In genomic region chr7:34226846-34227245, GRCm38 (mm10) we compare ENCODE assay signal across 15 mouse cellular contexts. TPM values are rescaled to one million over a fixed set of nuclear protein-coding genes. Genes with fewer than 3 reads are reported as not detected.
DNase-seq lines count a peak whose midpoint lies in the region; ATAC-seq and TF ChIP-seq lines count a peak whose summit lies in the region.
"Had no signal": no experiment of that assay in that cellular context is flagged by ENCODE, and none has a peak within 500 bp of the region (broad histone marks: within the 10 kb centered on the region; RNA-seq: fewer than 3 reads in every experiment).

No protein-coding gene starts in this region.

- TF ChIP-seq CTCF in liver, adult 2 months (IDR thresholded peaks at IDR 0.05; ENCODE audit: low read depth, low read length) = peak; percentile 41; the same call in 1 of the 2 replicates
- 0 out of 2 replicates have a peak, but pooled peaks have one; percentile 6 for TF ChIP-seq CTCF in bone marrow, adult 2 months (IDR thresholded peaks at IDR 0.05; ENCODE audit: control insufficient read depth, insufficient read depth, low read length)

- no peaks in the 10 kb centered on the region for H3K9me3 ChIP-seq in heart, embryonic 13.5 days
- H3K9me3 ChIP-seq in liver, embryonic 15.5 days (replicated peaks) = no peaks in the 10 kb centered on the region
- H3K9me3 ChIP-seq: forebrain, embryonic 10.5 days had no signal

- H3K4me2 ChIP-seq in heart, embryonic 13.5 days = peak overlapping the region; percentile 92
- H3K4me2 ChIP-seq in liver, embryonic 15.5 days = peak overlapping the region; percentile 96

- TF ChIP-seq POLR2A in liver, adult 2 months (IDR thresholded peaks at IDR 0.05; ENCODE audit: extremely low read depth, insufficient read depth, low read length) = no peak
- no peak for TF ChIP-seq POLR2A in bone marrow, adult 2 months (IDR thresholded peaks at IDR 0.05; ENCODE audit: borderline replicate concordance, control insufficient read depth, low read depth, low read length)

- peak overlapping the region; percentile 79 for H3K4me3 ChIP-seq in heart, embryonic 13.5 days
- H3K4me3 ChIP-seq in liver, adult 2 months (ENCODE audit: insufficient read depth, low read depth, low read length) = no peak overlapping the region
- peak overlapping the region; percentile 91 for H3K4me3 ChIP-seq in bone marrow, adult 2 months (replicated peaks; ENCODE audit: control insufficient read depth, low read depth, low read length)
- H3K4me3 ChIP-seq in liver, embryonic 15.5 days (replicated peaks) = peak overlapping the region; percentile 76

- intact Hi-C loops in heart, postnatal 25 days (cut with DNase I) = no loop called here

- H3K4me1 ChIP-seq in heart, embryonic 13.5 days = peaks cover 50% of the 10 kb centered on the region
- H3K4me1 ChIP-seq in liver, adult 2 months (ENCODE audit: control insufficient read depth, insufficient read depth, low read length) = peaks cover 37% of the 10 kb centered on the region
- H3K4me1 ChIP-seq in bone marrow, adult 2 months (ENCODE audit: control insufficient read depth, insufficient read depth, low read length) = peaks cover 3% of the 10 kb centered on the region; the same call in 1 of the 2 replicates
- peaks cover 61% of the 10 kb centered on the region for H3K4me1 ChIP-seq in liver, embryonic 15.5 days (replicated peaks)

- peaks cover 12% of the 10 kb centered on the region; the same call in 1 of the 2 replicates for H3K79me2 ChIP-seq in liver, adult 2 months (ENCODE audit: control insufficient read depth, insufficient read depth, low read length)

- no peak for ATAC-seq in heart, embryonic 13.5 days (ENCODE audit: extremely low read depth, insufficient number of reproducible peaks, low FRiP score, low TSS enrichment)
- ATAC-seq in liver, embryonic 15.5 days (ENCODE audit: insufficient read depth) = no peak
- ATAC-seq: hindbrain, embryonic 16.5 days had no signal

- DNase-seq in heart, postnatal 25 days (ENCODE audit: low spot score) = no peak
- peak; percentile 30 for DNase-seq in liver, adult 2 months (ENCODE audit: extremely low read depth, low read depth, low spot score)
- DNase-seq in liver = no peak
- no peak for DNase-seq in right cerebral cortex, postnatal 4 days
- no peak for DNase-seq in left cerebral cortex, adult 8-10 months (ENCODE audit: low spot score in 2 of 2)
- DNase-seq: adrenal gland, postnatal 10 days; kidney, postnatal 25 days; thymus, adult 18-20 months had no signal

- peaks cover 69% of the 10 kb centered on the region for H3K36me3 ChIP-seq in heart, embryonic 13.5 days
- H3K36me3 ChIP-seq in liver, adult 2 months (ENCODE audit: control insufficient read depth, insufficient read depth, low read length) = peaks cover 8% of the 10 kb centered on the region
- H3K36me3 ChIP-seq in liver, embryonic 15.5 days (replicated peaks) = peaks cover 57% of the 10 kb centered on the region

- H3K9ac ChIP-seq in heart, embryonic 13.5 days = peak overlapping the region; percentile 94
- no peak overlapping the region for H3K9ac ChIP-seq in liver, adult 2 months (ENCODE audit: low read depth, low read length)
- no peak overlapping the region for H3K9ac ChIP-seq in liver, embryonic 15.5 days

- 87% methylated on average over 12 of the region's 12 CpGs for WGBS in heart, embryonic 13.5 days
- 77% methylated on average over 12 of the region's 12 CpGs for WGBS in liver, adult 2 months
- WGBS in bone marrow, adult 2 months = 84% methylated on average over 12 of the region's 12 CpGs
- WGBS in liver, embryonic 15.5 days (ENCODE audit: insufficient replicate concordance) = 81% methylated on average over 12 of the region's 12 CpGs

- H3K27ac ChIP-seq in heart, embryonic 13.5 days (replicated peaks) = no peak overlapping the region
- peak overlapping the region; percentile 27; the same call in 1 of the 2 replicates for H3K27ac ChIP-seq in liver, adult 2 months (replicated peaks; ENCODE audit: insufficient read depth, low read depth, low read length)
- H3K27ac ChIP-seq in bone marrow, adult 2 months (ENCODE audit: control insufficient read depth, insufficient read depth, low read depth, low read length, poor library complexity) = peak overlapping the region; percentile 59
- peak overlapping the region; percentile 66; the same call in 1 of the 2 replicates for H3K27ac ChIP-seq in liver, embryonic 15.5 days (replicated peaks)
- H3K27ac ChIP-seq: forebrain, embryonic 10.5 days had no signal

- H3K27me3 ChIP-seq in heart, embryonic 13.5 days (replicated peaks) = no peaks in the 10 kb centered on the region
- H3K27me3 ChIP-seq in liver, adult 2 months (ENCODE audit: control insufficient read depth, insufficient read depth, low read length) = no peaks in the 10 kb centered on the region
- no peaks in the 10 kb centered on the region for H3K27me3 ChIP-seq in liver, embryonic 15.5 days

RNA-seq across cellular contexts. Expression of gene Gpi1, which starts 3.3 kb away (rescaled TPM):
- 702 and 751 TPM in 2 replicates for polyA plus RNA-seq in heart, embryonic 13.5 days (2015; fragmentation: Nextera tagmentation; extraction: Ambion mirVana)
- total RNA-seq in heart, postnatal 25 days (2021) = 100 to 1,000 TPM; 547 to 566 TPM
- 61.8 and 74.2 TPM in 2 replicates for total RNA-seq in liver, adult 2 months (2014; rRNA removed)
- polyA plus RNA-seq in liver, adult 2 months (2012; rRNA removed) = 100 and 127 TPM in 2 replicates
- 155 and 306 TPM in 2 replicates for polyA plus RNA-seq in bone marrow, adult 2 months (2011; ENCODE audit: insufficient read depth, insufficient read length, low replicate concordance, missing spikeins)
- 149 and 159 TPM in 2 replicates for polyA plus RNA-seq in liver, embryonic 15.5 days (2015; fragmentation: Nextera tagmentation; extraction: Ambion mirVana)
- 100 to 1,000 TPM; 683 to 742 (median 696) TPM for total RNA-seq in left cerebral cortex, adult 8-10 months (2022)

RNA-seq across cellular contexts. Expression of gene Gm6096, which starts 24.0 kb away (rescaled TPM):
- polyA plus RNA-seq in heart, embryonic 13.5 days (2015; fragmentation: Nextera tagmentation; extraction: Ambion mirVana) = 0.37 TPM in 1 of 2 replicates, not detected in the other
- total RNA-seq in heart, postnatal 25 days (2021) = not detected
- not detected in 2 replicates for total RNA-seq in liver, adult 2 months (2014; rRNA removed)
- not detected in 2 replicates for polyA plus RNA-seq in liver, adult 2 months (2012; rRNA removed)
- not detected in 2 replicates for polyA plus RNA-seq in bone marrow, adult 2 months (2011; ENCODE audit: insufficient read depth, insufficient read length, low replicate concordance, missing spikeins)
- polyA plus RNA-seq in liver, embryonic 15.5 days (2015; fragmentation: Nextera tagmentation; extraction: Ambion mirVana) = not detected in 2 replicates
- not detected for total RNA-seq in left cerebral cortex, adult 8-10 months (2022)
- total RNA-seq: adrenal gland, postnatal 10 days; gastrocnemius, adult 18-20 months; left cerebral cortex, postnatal 14 days had no signal
- polyA plus RNA-seq: forebrain, embryonic 10.5 days had no signal

RNA-seq across cellular contexts. Expression of gene Pdcd2l, which starts 30.4 kb away (rescaled TPM):
- polyA plus RNA-seq in heart, embryonic 13.5 days (2015; fragmentation: Nextera tagmentation; extraction: Ambion mirVana) = 53.3 and 53.8 TPM in 2 replicates
- total RNA-seq in heart, postnatal 25 days (2021) = 10 to 100 TPM; 17.0 to 19.7 TPM
- 15.5 and 15.9 TPM in 2 replicates for total RNA-seq in liver, adult 2 months (2014; rRNA removed)
- 16.0 and 18.5 TPM in 2 replicates for polyA plus RNA-seq in liver, adult 2 months (2012; rRNA removed)
- polyA plus RNA-seq in bone marrow, adult 2 months (2011; ENCODE audit: insufficient read depth, insufficient read length, low replicate concordance, missing spikeins) = 7.5 and 17.9 TPM in 2 replicates
- 20.9 and 26.0 TPM in 2 replicates for polyA plus RNA-seq in liver, embryonic 15.5 days (2015; fragmentation: Nextera tagmentation; extraction: Ambion mirVana)
- 10 to 100 TPM; 22.3 to 25.5 (median 24.2) TPM for total RNA-seq in left cerebral cortex, adult 8-10 months (2022)

RNA-seq across cellular contexts. Expression of gene Uba2, which starts 57.4 kb away (rescaled TPM):
- polyA plus RNA-seq in heart, embryonic 13.5 days (2015; fragmentation: Nextera tagmentation; extraction: Ambion mirVana) = 111 and 114 TPM in 2 replicates
- 10 to 100 TPM; 29.4 to 31.4 TPM for total RNA-seq in heart, postnatal 25 days (2021)
- total RNA-seq in liver, adult 2 months (2014; rRNA removed) = 31.8 and 33.6 TPM in 2 replicates
- polyA plus RNA-seq in liver, adult 2 months (2012; rRNA removed) = 13.6 and 16.9 TPM in 2 replicates
- polyA plus RNA-seq in bone marrow, adult 2 months (2011; ENCODE audit: insufficient read depth, insufficient read length, low replicate concordance, missing spikeins) = 50.3 and 72.5 TPM in 2 replicates
- 84.9 and 87.8 TPM in 2 replicates for polyA plus RNA-seq in liver, embryonic 15.5 days (2015; fragmentation: Nextera tagmentation; extraction: Ambion mirVana)
- 10 to 100 TPM; 87.0 to 89.6 (median 87.7) TPM for total RNA-seq in left cerebral cortex, adult 8-10 months (2022)
